Mouse (Mus musculus): ENCODE results near the gene Cnpy3. TPM values are rescaled to one million over a fixed set of nuclear protein-coding genes. Genes with fewer than 3 reads are reported as not detected.

Cnpy3 gene
- polyA plus RNA-seq, 1 experiment from 2014 or later = 63.4 TPM

GRCm38 (mm10) chr17:46694517-46695063 is 57.4 kb downstream of the Cnpy3 start:
- no peak overlapping the region for H3K4me3 ChIP-seq
- no peaks in the 10 kb centered on the region for H3K9me3 ChIP-seq
- H3K27ac ChIP-seq (replicated peaks) = no peak overlapping the region
- H3K4me2 ChIP-seq = no peak overlapping the region
- WGBS = 77% methylated on average over 1 of the region's 1 CpGs
- H3K4me1 ChIP-seq (replicated peaks) = no peaks in the 10 kb centered on the region
- H3K36me3 ChIP-seq = peaks cover 38% of the 10 kb centered on the region
- no peaks in the 10 kb centered on the region for H3K27me3 ChIP-seq
- no peak for ATAC-seq (ENCODE audit: low read depth)
- no peak overlapping the region for H3K9ac ChIP-seq

- H3K4me1 ChIP-seq (replicated peaks) = no peaks in the 10 kb centered on the region
- 92% methylated on average over 2 of the region's 2 CpGs for WGBS
- peaks cover 32% of the 10 kb centered on the region for H3K36me3 ChIP-seq
- no peaks in the 10 kb centered on the region for H3K27me3 ChIP-seq
- no peaks in the 10 kb centered on the region for H3K9me3 ChIP-seq
- ATAC-seq (ENCODE audit: low read depth) = no peak
- no peak overlapping the region for H3K27ac ChIP-seq (replicated peaks)
- no peak overlapping the region for H3K9ac ChIP-seq
- no peak overlapping the region for H3K4me2 ChIP-seq
- H3K4me3 ChIP-seq = no peak overlapping the region
Observed at GRCm38 (mm10) chr17:46691390-46691789, 60.6 kb downstream of the Cnpy3 start.

- Histone ChIP-seq H3K27ac (replicated peaks) (no peak overlapping the region), H3K4me2 (no peak overlapping the region), H3K27me3 (no peaks in the 10 kb centered on the region), H3K9ac (no peak overlapping the region), H3K4me1 (replicated peaks) (no peaks in the 10 kb centered on the region), H3K4me3 (no peak overlapping the region), H3K9me3 (no peaks in the 10 kb centered on the region), H3K36me3 (peaks cover 32% of the 10 kb centered on the region)
- no peak for ATAC-seq (ENCODE audit: low read depth)
- WGBS = 95% methylated on average over 12 of the region's 12 CpGs
Observed at GRCm38 (mm10) chr17:46690665-46691064, 61.3 kb downstream of the Cnpy3 start.

- H3K4me2 ChIP-seq = no peak overlapping the region
- H3K4me3 ChIP-seq = no peak overlapping the region
- peaks cover 10% of the 10 kb centered on the region for H3K4me1 ChIP-seq (replicated peaks)
- H3K36me3 ChIP-seq = peaks cover 59% of the 10 kb centered on the region
- WGBS = 91% methylated on average over 6 of the region's 6 CpGs
- H3K9ac ChIP-seq = no peak overlapping the region
- no peak for ATAC-seq (ENCODE audit: low read depth)
- H3K9me3 ChIP-seq = no peaks in the 10 kb centered on the region
- no peak overlapping the region for H3K27ac ChIP-seq (replicated peaks)
- no peaks in the 10 kb centered on the region for H3K27me3 ChIP-seq
Observed at GRCm38 (mm10) chr17:46685913-46686312, 66.1 kb downstream of the Cnpy3 start.

Other genes starting within 250 kb of the Cnpy3 start
- 16.4 and 17.0 TPM in 2 replicates for gene Cul9, start 205.8 kb downstream of the Cnpy3 start, polyA plus RNA-seq (2015; fragmentation: Nextera tagmentation; extraction: Ambion mirVana)
- gene Srf, start 196.0 kb downstream of the Cnpy3 start, polyA plus RNA-seq (2015; fragmentation: Nextera tagmentation; extraction: Ambion mirVana) = 4.7 and 5.4 TPM in 2 replicates
- gene Ptk7, start 122.7 kb downstream of the Cnpy3 start, polyA plus RNA-seq (2015; fragmentation: Nextera tagmentation; extraction: Ambion mirVana) = 38.7 and 41.3 TPM in 2 replicates
- 41.8 and 45.3 TPM in 2 replicates for gene Klc4, start 106.2 kb downstream of the Cnpy3 start, polyA plus RNA-seq (2015; fragmentation: Nextera tagmentation; extraction: Ambion mirVana)
- gene Mrpl2, start 106.0 kb downstream of the Cnpy3 start, polyA plus RNA-seq (2015; fragmentation: Nextera tagmentation; extraction: Ambion mirVana) = 63.2 and 70.1 TPM in 2 replicates
- gene Cul7, start 101.9 kb downstream of the Cnpy3 start, polyA plus RNA-seq (2015; fragmentation: Nextera tagmentation; extraction: Ambion mirVana) = 40.0 and 41.7 TPM in 2 replicates
- 47.7 and 53.5 TPM in 2 replicates for gene Rrp36, start 77.9 kb downstream of the Cnpy3 start, polyA plus RNA-seq (2015; fragmentation: Nextera tagmentation; extraction: Ambion mirVana)
- gene Mea1, start 73.4 kb downstream of the Cnpy3 start, polyA plus RNA-seq (2015; fragmentation: Nextera tagmentation; extraction: Ambion mirVana) = 233 and 260 TPM in 2 replicates
- 154 and 155 TPM in 2 replicates for gene Klhdc3, start 71.3 kb downstream of the Cnpy3 start, polyA plus RNA-seq (2015; fragmentation: Nextera tagmentation; extraction: Ambion mirVana)
- gene Ppp2r5d, start 47.1 kb downstream of the Cnpy3 start, polyA plus RNA-seq (2015; fragmentation: Nextera tagmentation; extraction: Ambion mirVana) = 78.7 and 81.6 TPM in 2 replicates
- gene Pex6, start 40.8 kb downstream of the Cnpy3 start, polyA plus RNA-seq (2015; fragmentation: Nextera tagmentation; extraction: Ambion mirVana) = 23.2 and 24.8 TPM in 2 replicates
- gene Gnmt, start 23.0 kb downstream of the Cnpy3 start, polyA plus RNA-seq (2015; fragmentation: Nextera tagmentation; extraction: Ambion mirVana) = 1.1 and 1.8 TPM in 2 replicates
- 0.39 TPM in 1 of 2 replicates, not detected in the other for gene Ptcra, start 11.5 kb upstream of the Cnpy3 start, polyA plus RNA-seq (2015; fragmentation: Nextera tagmentation; extraction: Ambion mirVana)
- 47.3 and 56.2 TPM in 2 replicates for gene 2310039H08Rik, start 20.4 kb upstream of the Cnpy3 start, polyA plus RNA-seq (2015; fragmentation: Nextera tagmentation; extraction: Ambion mirVana)
- 93.4 and 108 TPM in 2 replicates for gene Rpl7l1, start 30.5 kb upstream of the Cnpy3 start, polyA plus RNA-seq (2015; fragmentation: Nextera tagmentation; extraction: Ambion mirVana)
- gene Bicral, start 106.3 kb upstream of the Cnpy3 start, polyA plus RNA-seq (2015; fragmentation: Nextera tagmentation; extraction: Ambion mirVana) = 6.5 and 9.4 TPM in 2 replicates
- 70.7 and 75.4 TPM in 2 replicates for gene Tbcc, start 138.5 kb upstream of the Cnpy3 start, polyA plus RNA-seq (2015; fragmentation: Nextera tagmentation; extraction: Ambion mirVana)
- gene Prph2, start 158.2 kb upstream of the Cnpy3 start, polyA plus RNA-seq (2015; fragmentation: Nextera tagmentation; extraction: Ambion mirVana) = not detected in 2 replicates

Data from neural tube, embryonic 13.5 days (tissue).